Mouse (Mus musculus): ENCODE measurements around the gene A830018L16Rik.

Gene A830018L16Rik

DNA sequence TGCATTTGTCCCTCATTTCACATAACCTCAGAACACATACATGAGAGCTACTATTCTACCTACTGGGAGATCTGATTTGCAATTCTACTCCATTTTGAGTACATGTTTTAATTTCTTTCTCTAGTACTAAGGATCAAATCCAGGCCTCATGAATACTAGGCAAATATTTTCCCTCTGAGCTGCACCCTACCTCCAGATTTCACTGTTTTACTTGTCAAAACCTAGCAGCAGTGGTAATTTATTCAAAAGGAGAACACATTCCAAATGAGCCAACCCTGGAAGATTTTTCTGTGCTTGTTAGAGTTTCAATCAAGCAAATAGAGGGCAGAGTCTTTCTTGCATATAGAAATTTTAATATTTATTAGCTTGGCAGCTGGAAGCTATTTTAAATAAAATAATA is 238.9 kb downstream of the A830018L16Rik start:
- DNase-seq (ENCODE audit: low spot score in 2 of 2): no peak

- DNase-seq (ENCODE audit: low spot score in 2 of 2): peak in 1 of 2 experiments; percentile 1
These were observed 243.6 kb downstream of the A830018L16Rik start for GRCm38 (mm10) chr1:11657341-11658060.

- no peak for DNase-seq (ENCODE audit: low spot score in 2 of 2)
These were observed 244.2 kb downstream of the A830018L16Rik start for GRCm38 (mm10) chr1:11658061-11658625.

- DNase-seq (ENCODE audit: low spot score in 2 of 2): no peak
These were observed 330.9 kb downstream of the A830018L16Rik start for GRCm38 (mm10) chr1:11744749-11745314.

GRCm38 (mm10) chr1:11748424-11748823 is 334.5 kb downstream of the A830018L16Rik start:
- no peak for DNase-seq (ENCODE audit: low spot score in 2 of 2)

GRCm38 (mm10) chr1:11750065-11750464 is 336.2 kb downstream of the A830018L16Rik start:
- no peak for DNase-seq (ENCODE audit: low spot score in 2 of 2)

GRCm38 (mm10) chr1:11750607-11751006 is 336.7 kb downstream of the A830018L16Rik start:
- DNase-seq (ENCODE audit: low spot score in 2 of 2): no peak

DNA sequence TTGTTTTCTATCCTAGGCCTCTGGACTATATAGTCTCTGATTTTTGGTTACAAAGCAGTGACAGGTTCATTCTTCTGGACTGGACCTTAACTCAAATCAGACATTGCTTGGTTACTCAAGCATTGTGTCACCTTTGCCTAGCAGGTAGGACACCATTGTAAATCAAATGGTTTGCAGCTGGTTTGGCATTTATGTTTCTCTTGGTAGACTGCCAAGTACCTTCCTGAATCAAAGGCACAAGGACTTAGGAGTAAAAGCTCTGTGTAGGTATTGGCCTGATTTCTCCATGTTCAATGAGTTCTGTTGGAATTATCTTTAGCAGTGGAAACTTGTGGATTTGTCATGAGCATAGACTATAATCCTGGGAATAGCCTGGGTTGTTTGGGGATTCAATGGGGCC is 338.1 kb downstream of the A830018L16Rik start:
- DNase-seq (ENCODE audit: low spot score in 2 of 2): no peak

DNA sequence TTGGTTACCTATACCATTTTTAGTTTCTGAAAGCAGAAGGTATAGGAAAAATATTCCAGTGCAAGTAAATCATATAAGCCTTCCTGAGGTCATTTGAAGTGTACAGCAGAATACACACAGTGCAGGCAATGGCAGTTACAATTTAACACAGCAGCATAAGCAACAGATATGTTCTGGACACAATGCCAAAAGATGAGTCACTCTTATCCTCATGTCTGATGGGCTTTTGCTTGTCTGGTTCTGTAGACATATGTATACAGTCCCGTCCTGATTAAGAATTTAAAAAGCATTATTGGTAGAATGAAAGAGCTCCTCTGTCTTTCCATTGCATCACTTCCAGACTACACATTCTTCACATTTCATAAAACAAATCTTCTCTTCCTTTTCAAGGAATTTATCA is 374.4 kb downstream of the A830018L16Rik start:
- no peak for DNase-seq (ENCODE audit: low spot score in 2 of 2)

- DNase-seq (ENCODE audit: low spot score in 2 of 2): no peak
These were observed 378.9 kb downstream of the A830018L16Rik start for GRCm38 (mm10) chr1:11792820-11793219.

DNA sequence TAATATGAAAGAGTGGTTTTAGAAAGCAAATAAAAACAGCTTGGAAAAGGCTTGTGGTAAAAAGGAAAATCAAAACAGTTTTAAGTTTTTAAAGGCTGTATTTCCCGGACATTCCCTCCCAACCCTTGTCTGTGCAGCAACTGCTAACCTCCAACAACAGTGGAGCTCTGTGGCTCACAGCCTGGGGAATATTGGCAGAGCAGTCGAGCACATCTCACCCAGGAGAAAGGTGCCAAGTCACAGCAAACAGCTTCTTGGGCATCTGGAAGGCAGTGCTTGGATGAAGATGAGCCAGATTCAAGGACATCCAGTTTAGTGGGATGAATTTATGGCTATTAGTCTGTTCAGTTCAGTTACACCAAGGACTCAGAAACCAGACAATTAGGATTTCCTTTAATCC is 381.8 kb downstream of the A830018L16Rik start:
- DNase-seq (ENCODE audit: low spot score in 2 of 2): no peak

- DNase-seq (ENCODE audit: low spot score in 2 of 2): no peak
These were observed 458.9 kb downstream of the A830018L16Rik start for GRCm38 (mm10) chr1:11872847-11873246.

GRCm38 (mm10) chr1:11873573-11873972 is 459.7 kb downstream of the A830018L16Rik start:
- DNase-seq (ENCODE audit: low spot score in 2 of 2): no peak

- no peak for DNase-seq (ENCODE audit: low spot score in 2 of 2)
These were observed 467.8 kb downstream of the A830018L16Rik start for GRCm38 (mm10) chr1:11881706-11882105.

DNA sequence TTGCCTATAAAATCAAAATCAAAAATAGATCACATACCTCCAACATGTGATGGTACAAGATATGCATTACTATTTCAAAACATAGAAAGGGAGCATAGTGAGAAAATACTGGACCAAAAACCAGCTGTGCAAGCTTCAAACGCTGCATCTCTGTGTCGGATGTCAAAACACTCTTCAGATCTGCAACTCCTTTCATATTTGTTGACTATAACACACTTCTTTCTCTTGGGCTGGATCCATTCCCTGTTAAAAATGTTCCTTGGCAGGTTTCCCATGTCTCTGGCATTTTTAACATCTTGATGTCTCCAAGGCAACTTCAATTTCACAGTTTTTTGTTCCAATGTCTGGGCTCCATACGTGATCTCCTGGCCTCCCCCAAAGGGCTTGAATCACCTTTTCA is 481.8 kb downstream of the A830018L16Rik start:
- DNase-seq (ENCODE audit: low spot score in 2 of 2): no peak

GRCm38 (mm10) chr1:11915873-11916272 is 502.0 kb downstream of the A830018L16Rik start:
- no peak for DNase-seq (ENCODE audit: low spot score in 2 of 2)

GRCm38 (mm10) chr1:11936984-11937383 is 523.1 kb downstream of the A830018L16Rik start:
- no peak for DNase-seq (ENCODE audit: low spot score in 2 of 2)

- DNase-seq (ENCODE audit: low spot score in 2 of 2): no peak
These were observed 545.7 kb downstream of the A830018L16Rik start for GRCm38 (mm10) chr1:11959421-11960206.

- DNase-seq (ENCODE audit: low spot score in 2 of 2): no peak
These were observed 568.8 kb downstream of the A830018L16Rik start for GRCm38 (mm10) chr1:11982590-11983136.

DNA sequence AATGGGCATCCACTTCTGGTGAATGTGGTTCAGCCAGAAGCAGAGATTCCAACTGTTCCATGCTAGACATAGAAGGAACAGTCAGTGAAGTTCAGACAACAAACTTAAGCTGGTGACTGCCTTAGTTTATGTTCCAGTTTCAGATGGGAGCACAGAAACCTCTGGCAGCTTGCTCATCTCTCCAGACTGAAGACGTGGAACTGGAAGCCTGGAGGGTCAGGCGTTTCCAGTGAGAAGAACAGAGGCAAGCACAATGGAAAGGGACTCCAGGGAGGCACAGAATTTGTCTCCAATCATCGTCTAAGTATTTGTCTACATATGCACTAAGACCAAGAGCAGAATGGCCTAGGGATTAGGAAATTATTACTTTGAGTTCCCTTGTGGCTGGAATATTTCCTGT is 576.1 kb downstream of the A830018L16Rik start:
- no peak for DNase-seq (ENCODE audit: low spot score in 2 of 2)

GRCm38 (mm10) chr1:11996297-11996878 is 582.5 kb downstream of the A830018L16Rik start:
- DNase-seq (ENCODE audit: low spot score in 2 of 2): no peak

DNA sequence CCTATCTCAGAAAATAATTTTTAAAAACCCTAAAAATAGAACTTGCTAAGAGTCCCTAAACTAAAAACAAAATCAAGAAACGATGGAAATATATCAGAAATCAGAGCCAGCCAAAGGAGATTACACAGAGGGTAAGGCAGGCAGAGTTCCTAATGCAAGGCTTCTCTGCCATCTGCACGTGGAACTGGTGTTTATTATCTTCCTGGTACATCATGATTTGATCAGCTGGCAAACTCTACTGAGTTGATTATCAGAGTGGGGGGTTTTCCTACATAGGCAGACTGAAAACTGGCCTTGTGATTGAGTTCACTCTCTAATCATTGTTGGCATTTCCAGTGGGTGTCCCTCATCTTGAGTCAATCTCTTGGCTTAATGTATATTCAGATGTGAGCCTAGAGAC is 583.7 kb downstream of the A830018L16Rik start:
- no peak for DNase-seq (ENCODE audit: low spot score in 2 of 2)

Measured in natural killer cell, adult 2 months (primary cell).